Mouse (Mus musculus): ENCODE results near the gene Pygl. TPM values are rescaled to one million over a fixed set of nuclear protein-coding genes. Genes with fewer than 3 reads are reported as not detected.
"Not testable (repeated sequence)": the region's sequence is repeated elsewhere in the genome, so short reads cannot be mapped to it uniquely, and the experiment has no call there.

The Pygl gene
- total RNA-seq, 2 experiments from 2014 or later: 3.3 to 5.5 TPM

- DNase-seq: peak; percentile 66
Observed at GRCm38 (mm10) chr12:70227121-70227932, 4.0 kb downstream of the Pygl start.

GRCm38 (mm10) chr12:70226655-70227054 lies 4.6 kb downstream of the Pygl start:
- peak; percentile 8 for DNase-seq

- DNase-seq: no peak
Observed at GRCm38 (mm10) chr12:70223331-70223730, 8.0 kb downstream of the Pygl start.

- DNase-seq: no peak
Observed at GRCm38 (mm10) chr12:70221425-70221824, 9.9 kb downstream of the Pygl start.

GRCm38 (mm10) chr12:70218795-70219540 lies 12.3 kb downstream of the Pygl start:
- DNase-seq: no peak

- DNase-seq: no peak
Observed at GRCm38 (mm10) chr12:70216229-70216800, 15.0 kb downstream of the Pygl start.

GRCm38 (mm10) chr12:70214281-70214680 lies 17.0 kb downstream of the Pygl start:
- DNase-seq: no peak

- no peak for DNase-seq
Observed at GRCm38 (mm10) chr12:70213601-70214000, 17.7 kb downstream of the Pygl start.

- DNase-seq: no peak
Observed at GRCm38 (mm10) chr12:70212501-70212900, 18.8 kb downstream of the Pygl start.

- no peak for DNase-seq
Observed at GRCm38 (mm10) chr12:70208214-70208613, 23.1 kb downstream of the Pygl start.

- DNase-seq: no peak
Observed at GRCm38 (mm10) chr12:70204433-70204832, 26.9 kb downstream of the Pygl start.

- no peak for DNase-seq
Observed at GRCm38 (mm10) chr12:70201926-70202529, 29.3 kb downstream of the Pygl start.

- DNase-seq: no peak
Observed at GRCm38 (mm10) chr12:70196341-70196740, 34.9 kb downstream of the Pygl start.

- no peak for DNase-seq
Observed at GRCm38 (mm10) chr12:70195426-70195825, 35.9 kb downstream of the Pygl start.

- no peak for DNase-seq
Observed at GRCm38 (mm10) chr12:70192267-70192727, 39.0 kb downstream of the Pygl start.

- DNase-seq: no peak
Observed at GRCm38 (mm10) chr12:70184173-70184783, 47.0 kb downstream of the Pygl start.

- not testable (repeated sequence) for DNase-seq
Observed at GRCm38 (mm10) chr12:70183507-70183906, 47.8 kb downstream of the Pygl start.

GRCm38 (mm10) chr12:70169969-70170368 lies 61.3 kb downstream of the Pygl start:
- no peak for DNase-seq

- no peak for DNase-seq
Observed at GRCm38 (mm10) chr12:70167950-70168349, 63.3 kb downstream of the Pygl start.

GRCm38 (mm10) chr12:70164741-70165140 lies 66.5 kb downstream of the Pygl start:
- DNase-seq: no peak

- no peak for DNase-seq
Observed at GRCm38 (mm10) chr12:70161057-70161456, 70.2 kb downstream of the Pygl start.

Data from gastrocnemius, postnatal 10 days (tissue).